Mouse (Mus musculus): ENCODE results near the gene Klhl10.

The Klhl10 gene

GRCm38 (mm10) chr11:100408076-100408834 is 33.5 kb upstream of the Klhl10 start:
- no peak for DNase-seq (ENCODE audit: low spot score)

- DNase-seq (ENCODE audit: low spot score), result no peak
Measured at GRCm38 (mm10) chr11:100408835-100409462, 32.8 kb upstream of the Klhl10 start.

GRCm38 (mm10) chr11:100409686-100410085 is 32.0 kb upstream of the Klhl10 start:
- DNase-seq (ENCODE audit: low spot score), result no peak

GRCm38 (mm10) chr11:100411736-100412135 is 30.0 kb upstream of the Klhl10 start:
- DNase-seq (ENCODE audit: low spot score), result no peak

- no peak for DNase-seq (ENCODE audit: low spot score)
Measured at GRCm38 (mm10) chr11:100413541-100413940, 28.2 kb upstream of the Klhl10 start.

GRCm38 (mm10) chr11:100414021-100414913 is 27.4 kb upstream of the Klhl10 start, which contains the start of gene P3h4:
P3h4 (minus strand) TSS chr11:100414836.
- peak; percentile 81 for DNase-seq (ENCODE audit: low spot score)

GRCm38 (mm10) chr11:100414914-100415822 is 26.5 kb upstream of the Klhl10 start, which contains the start of gene Fkbp10:
Fkbp10 (plus strand) TSS chr11:100415697.
- peak; percentile 69 for DNase-seq (ENCODE audit: low spot score)

GRCm38 (mm10) chr11:100421537-100421936 is 20.2 kb upstream of the Klhl10 start:
- no peak for DNase-seq (ENCODE audit: low spot score)

GRCm38 (mm10) chr11:100423836-100424235 is 17.9 kb upstream of the Klhl10 start:
- no peak for DNase-seq (ENCODE audit: low spot score)

GRCm38 (mm10) chr11:100425851-100426250 is 15.9 kb upstream of the Klhl10 start:
- peak; percentile 52 for DNase-seq (ENCODE audit: low spot score)

GRCm38 (mm10) chr11:100426820-100427219 is 14.9 kb upstream of the Klhl10 start:
- no peak for DNase-seq (ENCODE audit: low spot score)

- no peak for DNase-seq (ENCODE audit: low spot score)
Measured at GRCm38 (mm10) chr11:100428612-100429199, 13.0 kb upstream of the Klhl10 start.

- DNase-seq (ENCODE audit: low spot score), result no peak
Measured at GRCm38 (mm10) chr11:100430052-100430451, 11.7 kb upstream of the Klhl10 start.

GRCm38 (mm10) chr11:100432002-100432401 is 9.7 kb upstream of the Klhl10 start:
- no peak for DNase-seq (ENCODE audit: low spot score)

GRCm38 (mm10) chr11:100435678-100436246 is 6.0 kb upstream of the Klhl10 start:
- DNase-seq (ENCODE audit: low spot score), result no peak

GRCm38 (mm10) chr11:100437901-100438300 is 3.8 kb upstream of the Klhl10 start:
- no peak for DNase-seq (ENCODE audit: low spot score)

- DNase-seq (ENCODE audit: low spot score), result peak; percentile 70
Measured at GRCm38 (mm10) chr11:100440691-100441522, 810 bp upstream of the Klhl10 start.

GRCm38 (mm10) chr11:100442625-100443024 is 908 bp downstream of the Klhl10 start:
- DNase-seq (ENCODE audit: low spot score), result no peak

- DNase-seq (ENCODE audit: low spot score), result no peak
Measured at GRCm38 (mm10) chr11:100457247-100457646, 15.5 kb downstream of the Klhl10 start.

- DNase-seq (ENCODE audit: low spot score), result no peak
Measured at GRCm38 (mm10) chr11:100457711-100458110, 16.0 kb downstream of the Klhl10 start.
